Mouse (Mus musculus) forebrain, embryonic 11.5 days (tissue): ENCODE measurements around the gene Them5. TPM values are rescaled to one million over a fixed set of nuclear protein-coding genes. Genes with fewer than 3 reads are reported as not detected.

Source experiments
- ATAC-seq: fragments of 200-750 bp; cut with Nextera tagmentation; replicated peaks from 2 replicates; pipeline ENCODE4 v1.8.0; 2017; ENCODE audit warnings: moderate TSS enrichment; ENCODE audit not compliant: low FRiP score
- DNase-seq: peaks from one replicate; pipeline ENCODE4 v3.0.0-alpha.2; 2017; ENCODE audit warnings: low spot score
- H3K27ac ChIP-seq: fragments of 300-500 bp; sonication (generic); 2 replicates; pipeline ENCODE4 v1.5.1; 2014; ENCODE audit warnings: low read depth, low read length
- H3K27me3 ChIP-seq: fragments of 300-500 bp; sonication (generic); 2 replicates; pipeline ENCODE4 v1.6.1; 2014; ENCODE audit warnings: mild to moderate bottlenecking, low read length, mixed read lengths; ENCODE audit not compliant: control insufficient read depth, insufficient read depth
- H3K36me3 ChIP-seq: fragments of 300-500 bp; sonication (generic); 2 replicates; pipeline ENCODE4 v1.6.1; 2014; ENCODE audit warnings: mild to moderate bottlenecking, low read length, moderate library complexity, mixed read lengths; ENCODE audit not compliant: control insufficient read depth, insufficient read depth
- H3K4me1 ChIP-seq: fragments of 300-500 bp; sonication (generic); replicated peaks from 2 replicates; pipeline ENCODE4 v1.6.1; 2014; ENCODE audit warnings: low read length, mixed read lengths; ENCODE audit not compliant: control insufficient read depth, insufficient read depth
- H3K4me2 ChIP-seq: fragments of 300-500 bp; sonication (generic); 2 replicates; pipeline ENCODE4 v1.6.1; 2014; ENCODE audit warnings: low read depth, mild to moderate bottlenecking, low read length, moderate library complexity, mixed read lengths; ENCODE audit not compliant: severe bottlenecking
- H3K4me3 ChIP-seq: fragments of 300-500 bp; sonication (generic); 2 replicates; pipeline ENCODE4 v1.5.1; 2014; ENCODE audit warnings: low read depth, low read length
- H3K9ac ChIP-seq: fragments of 300-500 bp; sonication (generic); 2 replicates; pipeline ENCODE4 v1.6.1; 2014; ENCODE audit warnings: low read length
- H3K9me3 ChIP-seq: fragments of 300-500 bp; sonication (generic); 2 replicates; pipeline ENCODE4 v1.6.1; 2016; ENCODE audit warnings: low read length, mixed read lengths; ENCODE audit not compliant: control insufficient read depth
- WGBS: fragments of 180-500 bp; shearing (Covaris S2); extraction: QIAGEN DNeasy Blood & Tissue Kit; methylation state at CpG from one replicate; pipeline ENCODE4 v1.1.7; 2014; 5-methylcytosine and 5-hydroxymethylcytosine counted together
- polyA plus RNA-seq: library from polyadenylated mRNA; unstranded; fragments of >200 nt; fragmentation: Nextera tagmentation; extraction: Ambion mirVana; gene quantifications from 2 replicates; pipeline ENCODE4 v1.2.1, GENCODE M21; 2014

The Them5 gene
- polyA plus RNA-seq, 1 experiment from 2014 or later = 0.35 TPM

DNA sequence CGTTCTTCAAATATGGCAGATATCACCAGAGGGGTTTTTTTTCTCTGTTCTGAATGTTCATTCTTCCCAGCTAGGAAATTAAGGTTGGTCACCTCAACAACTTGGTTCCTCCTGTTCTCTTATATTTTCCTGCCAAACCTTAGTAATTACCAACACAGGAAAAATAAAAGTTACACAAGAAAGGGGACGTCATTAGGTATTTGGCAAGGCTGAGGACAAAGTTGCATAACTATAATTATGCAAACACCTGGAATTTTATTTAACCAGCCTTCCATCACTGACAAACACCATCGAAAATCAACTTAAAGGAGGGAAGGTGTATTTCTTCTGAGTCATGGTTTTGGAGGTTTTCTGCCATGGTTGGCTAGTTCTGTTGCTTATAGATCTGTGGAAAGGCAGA is 3.4 kb upstream of the Them5 start:
- H3K27ac ChIP-seq = no peak overlapping the region
- no peaks in the 10 kb centered on the region for H3K27me3 ChIP-seq
- H3K4me3 ChIP-seq = no peak overlapping the region
- H3K36me3 ChIP-seq = no peaks in the 10 kb centered on the region
- no peaks in the 10 kb centered on the region for H3K4me1 ChIP-seq
- H3K4me2 ChIP-seq = no peak overlapping the region
- DNase-seq = no peak
- 94% methylated on average over 3 of the region's 3 CpGs for WGBS
- no peaks in the 10 kb centered on the region for H3K9me3 ChIP-seq
- no peak for ATAC-seq
- H3K9ac ChIP-seq = no peak overlapping the region

DNA sequence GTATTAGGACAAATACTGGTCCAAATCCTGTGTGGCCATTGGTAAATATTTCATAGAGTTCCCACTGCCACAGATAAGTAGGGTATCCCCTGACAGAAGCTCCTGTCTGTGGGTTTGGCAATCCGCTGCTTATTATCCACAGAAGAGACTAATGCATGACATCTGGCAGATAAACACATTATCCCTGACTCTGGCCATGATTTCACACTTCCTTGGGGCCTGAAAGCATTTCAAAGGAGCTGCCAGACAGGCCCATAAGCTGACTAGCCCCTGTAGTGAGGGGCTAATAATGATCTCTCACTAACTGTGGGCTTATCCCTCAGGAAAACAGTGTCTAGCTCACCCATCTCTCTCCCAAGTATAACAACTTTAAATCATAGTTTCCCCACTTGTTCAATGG is 653 bp downstream of the Them5 start:
- H3K4me3 ChIP-seq = no peak overlapping the region
- H3K36me3 ChIP-seq = no peaks in the 10 kb centered on the region
- no peak overlapping the region for H3K9ac ChIP-seq
- H3K9me3 ChIP-seq = no peaks in the 10 kb centered on the region
- ATAC-seq = no peak
- no peak overlapping the region for H3K27ac ChIP-seq
- no peak for DNase-seq
- 70% methylated on average over 1 of the region's 1 CpGs for WGBS
- H3K27me3 ChIP-seq = no peaks in the 10 kb centered on the region
- no peak overlapping the region for H3K4me2 ChIP-seq
- H3K4me1 ChIP-seq = no peaks in the 10 kb centered on the region

DNA sequence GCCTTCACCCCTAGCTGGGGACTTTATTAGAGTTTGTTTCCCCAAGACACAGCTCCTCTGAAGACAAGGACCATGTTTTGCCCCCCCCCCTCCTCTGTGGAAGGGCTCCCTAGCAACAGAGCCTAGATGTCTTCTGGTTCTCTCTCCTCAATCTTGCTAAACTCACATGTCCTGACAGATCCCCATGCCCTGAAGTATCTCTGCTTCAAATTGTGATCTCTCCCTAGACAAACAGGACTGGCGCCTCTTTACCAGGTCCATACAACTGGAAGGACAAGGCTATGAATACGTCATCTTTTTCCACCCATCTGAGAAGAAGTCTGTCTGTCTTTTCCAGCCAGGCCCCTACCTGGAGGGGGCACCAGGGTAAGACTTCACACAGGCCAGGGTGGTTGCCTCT is 2.3 kb downstream of the Them5 start:
- H3K9me3 ChIP-seq = no peaks in the 10 kb centered on the region
- ATAC-seq (no peak), DNase-seq (no peak)
- no peak overlapping the region for H3K4me2 ChIP-seq
- H3K4me3 ChIP-seq = no peak overlapping the region
- no peaks in the 10 kb centered on the region for H3K36me3 ChIP-seq
- H3K27ac ChIP-seq = no peak overlapping the region
- no peaks in the 10 kb centered on the region for H3K4me1 ChIP-seq
- 87% methylated on average over 2 of the region's 2 CpGs for WGBS
- H3K27me3 ChIP-seq = no peaks in the 10 kb centered on the region
- H3K9ac ChIP-seq = no peak overlapping the region

DNA sequence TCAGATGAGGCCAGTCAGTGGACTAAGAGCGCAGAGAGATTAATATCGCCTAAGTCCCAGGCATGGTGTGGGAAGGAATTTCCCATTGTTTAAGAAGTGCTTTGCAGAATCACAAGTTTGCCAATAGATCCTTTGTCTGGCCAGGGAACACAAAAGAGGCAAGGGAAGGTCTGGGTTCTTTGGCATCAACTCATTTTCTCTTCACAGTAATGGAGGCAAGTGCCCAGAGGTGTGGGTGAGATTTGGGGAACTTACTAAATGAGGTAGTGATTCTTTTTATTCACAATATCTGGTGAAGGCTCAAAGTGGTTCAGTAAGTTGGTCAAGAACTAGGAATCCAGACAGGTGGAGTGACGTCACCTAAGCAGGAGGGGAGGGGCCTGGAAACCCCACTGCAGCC is 3.0 kb downstream of the Them5 start:
- 59% methylated on average over 3 of the region's 3 CpGs for WGBS
- Histone ChIP-seq H3K4me2 (no peak overlapping the region), H3K27me3 (no peaks in the 10 kb centered on the region), H3K9me3 (no peaks in the 10 kb centered on the region), H3K27ac (no peak overlapping the region), H3K36me3 (no peaks in the 10 kb centered on the region), H3K4me3 (no peak overlapping the region), H3K9ac (no peak overlapping the region), H3K4me1 (no peaks in the 10 kb centered on the region)
- no peak for ATAC-seq
- no peak for DNase-seq

DNA sequence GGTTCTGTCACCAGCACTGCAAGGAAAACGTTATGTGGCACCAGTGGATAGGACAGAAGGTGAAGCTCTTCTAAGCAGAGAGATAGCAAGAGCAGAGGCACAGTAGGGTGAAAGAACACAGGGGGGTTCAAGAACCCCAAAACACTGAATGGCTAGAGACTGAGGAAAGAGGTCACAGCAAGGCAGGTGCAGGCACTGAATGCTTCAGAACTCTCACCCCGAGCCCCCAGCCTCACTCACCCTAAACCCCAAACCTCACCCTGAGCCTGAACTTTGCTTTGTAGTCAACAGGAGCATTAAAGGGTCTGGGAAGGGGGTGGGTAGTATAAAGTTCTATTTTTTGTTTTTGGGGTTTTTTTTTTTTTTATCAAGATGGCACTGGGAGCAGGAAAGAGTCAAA is 6.2 kb downstream of the Them5 start:
- no peaks in the 10 kb centered on the region for H3K4me1 ChIP-seq
- no peak overlapping the region for H3K4me2 ChIP-seq
- H3K4me3 ChIP-seq = no peak overlapping the region
- H3K9me3 ChIP-seq = no peaks in the 10 kb centered on the region
- no peaks in the 10 kb centered on the region for H3K27me3 ChIP-seq
- H3K9ac ChIP-seq = no peak overlapping the region
- H3K27ac ChIP-seq = no peak overlapping the region
- H3K36me3 ChIP-seq = no peaks in the 10 kb centered on the region
- no peak for ATAC-seq
- whole genome bisulfite sequencing = 88% methylated on average over 2 of the region's 2 CpGs
- DNase-seq = no peak

DNA sequence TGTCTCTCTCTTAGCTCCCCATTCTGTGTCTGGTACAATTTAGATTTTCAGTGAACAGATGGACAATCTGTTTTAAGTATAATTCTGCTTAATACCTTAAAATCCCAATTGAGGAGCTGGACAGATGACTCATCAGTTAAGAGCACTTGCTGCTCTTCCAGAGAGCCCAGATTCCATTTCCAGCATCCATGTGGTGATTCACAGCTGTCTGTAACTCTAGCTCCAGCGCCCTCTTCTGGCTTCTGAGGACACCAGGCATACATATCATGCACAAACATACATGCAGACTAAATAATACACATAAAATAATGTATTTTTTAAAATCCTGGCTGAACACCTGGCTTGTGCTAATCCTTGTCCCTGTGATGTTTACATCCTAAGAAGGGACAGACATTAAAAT is 18.9 kb downstream of the Them5 start:
- ATAC-seq (no peak), DNase-seq (no peak)
- H3K4me3 ChIP-seq = no peak overlapping the region
- H3K9me3 ChIP-seq = no peaks in the 10 kb centered on the region; the same call in 1 of the 2 replicates
- peaks cover 9% of the 10 kb centered on the region; the same call in 1 of the 2 replicates for H3K4me1 ChIP-seq
- no peak overlapping the region for H3K9ac ChIP-seq
- no peak overlapping the region for H3K4me2 ChIP-seq
- H3K36me3 ChIP-seq = no peaks in the 10 kb centered on the region
- WGBS = 8% methylated on average over 1 of the region's 1 CpGs
- H3K27ac ChIP-seq = no peak overlapping the region
- H3K27me3 ChIP-seq = peaks cover 19% of the 10 kb centered on the region

DNA sequence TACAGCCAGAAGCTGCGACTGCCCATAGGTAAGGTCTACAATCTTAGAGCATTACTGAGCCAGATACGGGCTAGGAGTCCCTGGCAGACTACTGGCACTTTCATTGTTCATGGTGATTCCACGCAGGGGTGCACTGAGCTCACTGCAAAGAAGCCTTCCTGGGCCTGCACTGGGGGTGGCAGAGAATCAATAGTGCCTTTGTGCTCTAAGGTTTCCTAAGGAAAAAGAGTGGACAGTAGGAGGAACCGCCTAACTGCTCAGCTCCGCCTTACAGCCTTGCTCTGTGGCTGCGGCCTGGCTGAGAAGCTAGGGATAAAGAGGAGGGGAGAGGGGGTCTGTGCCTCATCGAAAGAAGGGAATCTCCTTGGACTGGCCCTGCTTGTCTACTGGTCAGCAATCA is 20.2 kb downstream of the Them5 start, which contains the start of gene C2cd4d:
Gene C2cd4d (plus strand): TSS at position 301 of the 400 bp plus-strand sequence.
- peak within 1 kb of the TSS; percentile 52 for H3K4me3 ChIP-seq
- no peak within 1 kb of the TSS for H3K27ac ChIP-seq
- H3K27me3 ChIP-seq = peaks cover 19% of the 10 kb centered on the region
- peak within 1 kb of the TSS; percentile 74 for H3K9ac ChIP-seq
- DNase-seq (no peak), ATAC-seq (no peak)
- no peaks in the 10 kb centered on the region for H3K36me3 ChIP-seq
- H3K4me2 ChIP-seq = peak within 1 kb of the TSS; percentile 85
- 23% methylated on average over 7 of the region's 7 CpGs for WGBS
- H3K4me1 ChIP-seq = peaks cover 9% of the 10 kb centered on the region; the same call in 1 of the 2 replicates
- H3K9me3 ChIP-seq = no peaks in the 10 kb centered on the region; the same call in 1 of the 2 replicates

DNA sequence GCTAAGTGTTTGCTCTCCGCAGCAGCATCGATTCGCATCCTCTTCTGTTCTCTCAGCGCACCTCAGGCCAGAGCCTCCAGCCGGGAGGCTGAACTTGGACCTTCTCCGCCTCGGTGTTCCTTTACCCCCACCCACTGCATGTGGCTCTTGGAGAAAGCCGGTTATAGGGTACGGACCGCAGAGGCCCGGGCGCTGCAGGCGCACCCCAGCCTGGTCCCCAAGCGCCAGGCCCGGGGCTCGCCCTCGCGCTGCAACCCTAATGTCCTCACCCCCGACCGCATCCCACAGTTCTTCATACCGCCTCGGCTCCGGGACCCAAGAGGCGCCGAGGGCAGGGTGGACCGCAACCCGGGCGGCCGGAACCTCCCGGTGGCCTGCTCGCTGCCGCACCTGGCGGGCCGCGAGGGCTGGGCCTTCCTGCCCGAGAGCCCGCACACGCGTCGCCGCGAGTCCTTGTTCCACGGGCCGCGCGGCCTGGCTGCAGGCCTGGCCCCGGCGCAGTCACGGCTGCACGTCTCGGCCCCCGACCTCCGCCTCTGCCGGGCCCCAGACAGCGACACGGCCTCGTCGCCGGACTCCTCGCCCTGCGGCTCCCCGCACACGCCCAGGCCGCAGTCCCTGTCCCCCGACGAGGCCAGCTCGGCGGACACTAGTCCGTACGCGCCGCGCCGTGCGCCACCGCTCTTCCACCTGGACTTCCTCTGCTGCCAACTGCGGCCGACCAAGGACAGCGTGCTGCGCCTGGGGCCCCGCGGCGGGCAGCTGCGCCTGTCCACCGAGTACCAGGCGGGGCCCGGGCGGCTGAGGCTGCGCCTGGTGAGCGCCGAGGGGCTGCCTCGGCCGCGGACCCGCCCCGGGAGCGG is 21.6 kb downstream of the Them5 start:
- H3K27ac ChIP-seq = no peak overlapping the region
- DNase-seq (peak; percentile 80), ATAC-seq (peak; percentile 75)
- peaks cover 9% of the 10 kb centered on the region; the same call in 1 of the 2 replicates for H3K4me1 ChIP-seq
- peak overlapping the region; percentile 52 for H3K4me3 ChIP-seq
- no peaks in the 10 kb centered on the region for H3K36me3 ChIP-seq
- H3K27me3 ChIP-seq = peaks cover 19% of the 10 kb centered on the region
- no peaks in the 10 kb centered on the region; the same call in 1 of the 2 replicates for H3K9me3 ChIP-seq
- 7% methylated on average over 97 of the region's 97 CpGs for WGBS
- H3K9ac ChIP-seq = peak overlapping the region; percentile 74
- peak overlapping the region; percentile 85 for H3K4me2 ChIP-seq

DNA sequence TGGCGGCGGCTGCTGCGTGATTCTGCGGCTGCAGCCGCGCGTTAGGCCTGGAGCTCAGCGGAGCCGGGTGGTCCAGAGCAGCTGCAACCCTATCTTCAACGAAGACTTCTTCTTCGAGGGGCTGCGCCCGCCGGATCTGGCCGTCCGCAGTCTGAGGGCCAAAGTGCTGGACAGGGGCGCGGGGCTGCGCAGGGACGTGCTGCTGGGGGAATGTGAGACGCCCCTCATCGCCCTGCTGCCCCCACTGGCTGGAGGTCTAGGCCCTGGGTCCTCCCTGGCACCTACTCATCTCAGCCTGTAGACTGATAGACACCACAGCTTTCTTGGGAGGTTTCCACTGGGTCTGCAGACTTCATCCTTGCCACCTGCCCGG is 22.2 kb downstream of the Them5 start:
- whole genome bisulfite sequencing = 4% methylated on average over 23 of the region's 23 CpGs
- peaks cover 19% of the 10 kb centered on the region for H3K27me3 ChIP-seq

More for the DNA sequence above, 22.2 kb downstream of the Them5 start:
- Histone ChIP-seq H3K9ac (peak overlapping the region; percentile 74), H3K9me3 (no peaks in the 10 kb centered on the region; the same call in 1 of the 2 replicates), H3K36me3 (no peaks in the 10 kb centered on the region), H3K4me2 (peak overlapping the region; percentile 85), H3K4me3 (peak overlapping the region; percentile 52), H3K27ac (no peak overlapping the region), H3K4me1 (peaks cover 9% of the 10 kb centered on the region; the same call in 1 of the 2 replicates)
- ATAC-seq (peak; percentile 40), DNase-seq (no peak)
